Mouse (Mus musculus) midbrain, embryonic 13.5 days (tissue): ENCODE results near the gene Slc4a1. TPM values are rescaled to one million over a fixed set of nuclear protein-coding genes. Genes with fewer than 3 reads are reported as not detected.
A peak's percentile ranks its signal among the peaks of the same experiment; 100 is the strongest.

Experiments used
- ATAC-seq: fragments of 200-750 bp; cut with Nextera tagmentation; 2 replicates; pipeline ENCODE4 v1.8.0; 2017; ENCODE audit warnings: mild to moderate bottlenecking, moderate TSS enrichment, moderate library complexity
- H3K27ac ChIP-seq: fragments of 300-500 bp; sonication (generic); 2 replicates; pipeline ENCODE4 v1.5.1; 2015; ENCODE audit warnings: inconsistent platforms, mild to moderate bottlenecking, moderate library complexity
- H3K27me3 ChIP-seq: fragments of 300-500 bp; sonication (generic); 2 replicates; pipeline ENCODE4 v1.6.1; 2015; ENCODE audit warnings: mild to moderate bottlenecking, inconsistent platforms
- H3K36me3 ChIP-seq: fragments of 300-500 bp; sonication (generic); 2 replicates; pipeline ENCODE4 v1.6.1; 2015; ENCODE audit warnings: mild to moderate bottlenecking, inconsistent platforms
- H3K4me1 ChIP-seq: fragments of 300-500 bp; sonication (generic); replicated peaks from 2 replicates; pipeline ENCODE4 v1.6.1; 2015; ENCODE audit warnings: inconsistent platforms
- H3K4me2 ChIP-seq: fragments of 300-500 bp; sonication (generic); replicated peaks from 2 replicates; pipeline ENCODE4 v1.6.1; 2015; ENCODE audit warnings: moderate library complexity, mild to moderate bottlenecking, inconsistent platforms
- H3K4me3 ChIP-seq: fragments of 300-500 bp; sonication (generic); replicated peaks from 2 replicates; pipeline ENCODE4 v1.5.1; 2015; ENCODE audit warnings: mild to moderate bottlenecking, inconsistent platforms
- H3K9ac ChIP-seq: fragments of 300-500 bp; sonication (generic); replicated peaks from 2 replicates; pipeline ENCODE4 v1.6.1; 2015; ENCODE audit warnings: mild to moderate bottlenecking, inconsistent platforms
- H3K9me3 ChIP-seq: fragments of 300-500 bp; sonication (generic); 2 replicates; pipeline ENCODE4 v1.6.1; 2016; ENCODE audit warnings: mild to moderate bottlenecking, inconsistent platforms
- WGBS: fragments of 180-500 bp; shearing (Covaris S2); methylation state at CpG from one replicate; pipeline ENCODE4 v1.1.7; 2015; 5-methylcytosine and 5-hydroxymethylcytosine counted together
- polyA plus RNA-seq: library from polyadenylated mRNA; unstranded; fragments of >200 nt; fragmentation: Nextera tagmentation; extraction: Ambion mirVana; gene quantifications from 2 replicates; pipeline ENCODE4 v1.2.1, GENCODE M21; 2015

Gene Slc4a1
- polyA plus RNA-seq, 1 experiment from 2014 or later, result 4.8 TPM

DNA sequence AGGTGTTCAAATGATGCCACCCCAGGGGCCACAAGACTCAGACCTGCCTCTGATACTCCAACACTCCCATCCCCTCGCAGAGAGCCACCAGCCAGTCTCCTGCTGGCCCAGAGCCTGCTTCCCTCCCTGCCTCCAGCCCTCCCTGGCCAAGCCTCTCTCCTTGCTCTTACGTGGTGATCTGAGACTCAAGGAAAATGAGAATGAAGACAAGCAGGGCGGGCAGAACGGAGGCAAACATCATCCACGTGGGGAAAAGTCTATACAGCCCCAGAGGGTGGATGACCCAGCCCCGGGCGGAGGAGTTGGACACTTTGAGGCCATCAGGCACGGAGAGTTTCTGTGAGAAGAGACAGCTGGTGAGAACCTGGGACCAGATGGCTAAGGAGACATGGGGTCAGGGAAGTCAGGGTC, 13.0 kb downstream of the Slc4a1 start:
- no peak for ATAC-seq
- Histone ChIP-seq H3K27me3 (no peaks in the 10 kb centered on the region), H3K9me3 (no peaks in the 10 kb centered on the region), H3K4me2 (no peak overlapping the region), H3K4me1 (no peaks in the 10 kb centered on the region), H3K36me3 (no peaks in the 10 kb centered on the region), H3K27ac (no peak overlapping the region), H3K4me3 (no peak overlapping the region), H3K9ac (no peak overlapping the region)
- 48% methylated on average over 8 of the region's 8 CpGs for WGBS

DNA sequence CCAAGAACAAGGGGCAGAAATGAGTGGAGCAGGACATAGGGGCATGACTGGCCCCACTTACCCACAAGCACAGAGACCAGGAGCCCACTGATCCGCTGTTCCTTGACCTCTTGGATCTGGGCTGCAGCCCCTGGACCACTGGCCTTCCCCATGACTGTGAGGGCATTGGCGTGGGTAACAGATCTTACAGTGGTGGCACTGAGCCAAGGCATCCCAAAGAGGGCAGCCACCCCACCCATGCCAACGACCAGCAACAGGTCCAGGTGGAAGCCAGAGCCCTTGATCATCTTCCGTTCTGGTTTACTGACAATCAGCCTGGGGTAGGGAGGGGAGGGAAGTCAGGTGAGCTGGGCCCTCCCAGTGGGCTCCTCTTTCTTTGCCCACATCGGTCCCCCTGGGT, 13.6 kb downstream of the Slc4a1 start:
- no peak for ATAC-seq
- WGBS, result 42% methylated on average over 5 of the region's 5 CpGs

DNA sequence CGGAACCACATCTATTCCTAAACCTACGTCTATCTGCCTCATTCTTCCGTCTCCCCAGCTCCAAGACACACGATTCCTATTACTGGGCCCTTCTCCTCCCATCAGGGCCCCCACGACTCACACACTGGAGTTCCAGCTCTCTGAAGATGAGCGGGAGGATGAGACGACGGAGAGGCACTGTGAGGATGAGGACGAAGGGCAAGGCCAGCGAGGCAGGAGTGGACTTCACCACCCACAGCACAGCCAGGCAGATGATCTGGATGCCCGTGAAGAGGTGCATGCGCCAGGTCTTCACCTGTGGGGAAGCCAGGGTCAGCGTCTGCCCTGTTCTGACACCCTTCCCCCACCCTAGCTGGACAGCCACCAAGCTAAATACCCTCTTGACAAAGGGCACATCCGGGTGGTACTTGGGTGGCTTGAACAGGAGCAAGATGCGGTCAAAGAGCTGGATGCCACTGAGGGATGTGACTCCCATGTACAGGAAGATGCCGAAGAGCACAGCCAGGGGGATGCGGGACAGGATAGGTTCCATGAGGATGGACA, 15.0 kb downstream of the Slc4a1 start:
- no peak overlapping the region for H3K4me2 ChIP-seq
- no peaks in the 10 kb centered on the region for H3K36me3 ChIP-seq
- H3K9ac ChIP-seq, result no peak overlapping the region
- 89% methylated on average over 17 of the region's 17 CpGs for WGBS
- H3K9me3 ChIP-seq, result no peaks in the 10 kb centered on the region
- no peaks in the 10 kb centered on the region for H3K27me3 ChIP-seq
- no peaks in the 10 kb centered on the region for H3K4me1 ChIP-seq
- no peak for ATAC-seq
- H3K4me3 ChIP-seq, result no peak overlapping the region
- H3K27ac ChIP-seq, result no peak overlapping the region

More for the DNA sequence above, 13.6 kb downstream of the Slc4a1 start:
- Histone ChIP-seq H3K9me3 (no peaks in the 10 kb centered on the region), H3K4me3 (no peak overlapping the region), H3K9ac (no peak overlapping the region), H3K4me1 (no peaks in the 10 kb centered on the region), H3K27me3 (no peaks in the 10 kb centered on the region), H3K27ac (no peak overlapping the region), H3K36me3 (no peaks in the 10 kb centered on the region), H3K4me2 (no peak overlapping the region)

DNA sequence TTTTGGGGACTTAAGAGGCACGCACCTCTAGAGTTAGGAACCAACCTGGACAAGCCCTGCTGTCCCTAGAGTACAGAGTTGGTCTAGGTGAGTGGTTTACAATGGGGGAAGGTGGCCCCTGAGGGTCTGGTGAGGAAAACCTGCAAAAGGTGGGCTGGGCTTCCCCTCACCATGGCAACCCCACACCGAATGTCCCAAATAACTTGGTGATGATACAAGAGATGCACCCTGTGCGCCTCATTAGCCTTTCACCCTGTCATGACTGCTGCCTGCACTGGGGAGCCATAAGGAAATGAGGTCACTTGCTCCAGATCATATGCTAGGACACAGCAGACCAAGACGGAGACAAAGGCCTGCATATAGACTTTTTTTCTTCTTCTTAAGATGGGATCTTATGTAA, 15.6 kb downstream of the Slc4a1 start:
- Histone ChIP-seq H3K27me3 (no peaks in the 10 kb centered on the region), H3K4me1 (no peaks in the 10 kb centered on the region), H3K9me3 (no peaks in the 10 kb centered on the region), H3K4me3 (no peak overlapping the region), H3K27ac (no peak overlapping the region), H3K36me3 (no peaks in the 10 kb centered on the region), H3K4me2 (no peak overlapping the region), H3K9ac (no peak overlapping the region)
- 93% methylated on average over 4 of the region's 4 CpGs for WGBS
- no peak for ATAC-seq

DNA sequence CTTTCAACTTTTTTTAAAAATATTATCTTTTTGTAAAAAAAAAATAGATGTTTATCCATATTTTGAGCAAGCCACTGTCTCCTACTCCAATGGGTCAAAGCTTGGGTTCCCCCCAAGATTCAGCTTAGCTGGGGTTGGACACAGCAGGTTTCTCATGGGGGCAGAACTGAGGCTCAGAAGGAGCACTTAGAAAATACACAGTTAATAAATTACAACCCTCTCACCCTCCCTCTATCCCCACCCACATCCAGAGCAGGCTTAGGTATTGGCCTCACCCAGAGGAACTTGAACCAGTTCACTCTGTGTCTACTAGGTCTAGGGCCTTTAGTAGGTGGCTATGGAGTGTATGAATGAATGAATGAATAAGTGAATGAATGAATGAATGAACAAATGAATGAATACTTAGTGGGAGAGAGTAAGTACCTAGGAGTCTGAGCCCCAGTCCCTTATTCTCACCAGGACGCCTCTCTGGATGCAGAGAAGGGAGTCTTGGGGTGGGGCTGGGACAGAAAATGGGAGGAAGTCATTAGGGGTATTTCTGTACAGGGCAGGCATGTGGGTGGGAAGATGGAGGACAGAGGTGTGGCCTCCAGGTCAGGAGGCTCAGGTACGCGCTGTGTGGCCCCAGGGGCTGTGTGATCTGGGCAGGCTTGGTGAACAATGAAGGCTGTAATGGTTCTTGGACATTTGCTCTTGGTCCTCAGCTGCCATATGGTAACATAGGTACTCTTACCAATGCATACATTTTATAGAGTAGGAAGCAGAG, 16.6 kb downstream of the Slc4a1 start:
- WGBS, result 91% methylated on average over 3 of the region's 3 CpGs
- ATAC-seq, result no peak
- no peaks in the 10 kb centered on the region for H3K9me3 ChIP-seq
- no peak overlapping the region for H3K4me3 ChIP-seq
- H3K4me2 ChIP-seq, result no peak overlapping the region
- no peaks in the 10 kb centered on the region for H3K36me3 ChIP-seq
- H3K4me1 ChIP-seq, result no peaks in the 10 kb centered on the region
- no peak overlapping the region for H3K9ac ChIP-seq
- H3K27ac ChIP-seq, result no peak overlapping the region
- H3K27me3 ChIP-seq, result no peaks in the 10 kb centered on the region

DNA sequence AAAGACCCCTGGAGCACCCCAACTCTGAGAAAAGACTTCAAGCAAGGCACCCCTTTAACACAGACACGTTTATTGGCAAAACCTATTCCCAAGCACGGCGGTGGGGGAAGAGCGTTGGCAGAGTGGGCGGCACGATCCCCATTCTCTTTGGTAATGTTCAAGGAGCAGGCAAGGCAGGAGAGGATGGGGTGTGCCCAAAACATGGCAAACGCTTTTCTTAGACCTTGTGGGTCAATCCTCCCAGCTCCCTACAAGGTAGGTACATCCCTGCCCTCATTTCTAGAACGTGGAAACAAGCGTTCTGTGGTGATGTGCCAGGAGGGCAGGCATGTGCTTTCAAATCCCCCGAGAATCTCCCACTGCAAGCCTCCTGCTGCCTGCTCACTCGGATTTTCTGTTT, 17.2 kb downstream of the Slc4a1 start:
- Histone ChIP-seq H3K36me3 (no peaks in the 10 kb centered on the region), H3K4me3 (no peak overlapping the region), H3K4me2 (no peak overlapping the region), H3K27ac (no peak overlapping the region), H3K4me1 (no peaks in the 10 kb centered on the region), H3K9ac (no peak overlapping the region), H3K9me3 (no peaks in the 10 kb centered on the region), H3K27me3 (no peaks in the 10 kb centered on the region)
- ATAC-seq, result no peak
- WGBS, result 86% methylated on average over 11 of the region's 11 CpGs

DNA sequence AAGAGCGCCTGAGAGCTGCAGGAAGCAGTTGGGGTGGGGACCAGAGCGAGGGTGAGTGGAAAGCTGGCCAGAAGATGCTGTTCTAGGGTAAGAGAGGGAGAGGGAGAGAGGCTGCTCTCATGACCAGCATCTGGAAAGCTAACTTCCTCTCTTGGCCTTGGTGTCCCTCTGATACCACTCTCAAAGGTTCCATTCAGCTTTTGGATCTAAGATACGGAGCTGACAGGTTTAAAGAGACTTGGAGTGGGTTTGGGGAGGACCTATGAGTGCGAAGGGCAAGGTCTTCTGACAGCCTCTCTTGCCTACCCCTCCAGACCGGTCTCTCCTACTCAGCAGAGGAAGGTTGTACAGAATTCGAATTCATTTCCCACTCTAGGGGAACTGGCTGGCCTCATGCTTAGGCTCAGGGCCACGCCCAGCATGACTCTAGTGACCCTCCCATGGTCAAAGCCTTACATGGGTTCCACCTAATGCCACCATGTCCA, 17.9 kb downstream of the Slc4a1 start:
- no peak for ATAC-seq
- H3K27ac ChIP-seq, result no peak overlapping the region
- H3K4me2 ChIP-seq, result no peak overlapping the region
- no peaks in the 10 kb centered on the region for H3K36me3 ChIP-seq
- 92% methylated on average over 7 of the region's 7 CpGs for WGBS
- H3K4me3 ChIP-seq, result no peak overlapping the region
- no peaks in the 10 kb centered on the region for H3K27me3 ChIP-seq
- no peaks in the 10 kb centered on the region for H3K9me3 ChIP-seq
- H3K4me1 ChIP-seq, result no peaks in the 10 kb centered on the region
- H3K9ac ChIP-seq, result no peak overlapping the region

DNA sequence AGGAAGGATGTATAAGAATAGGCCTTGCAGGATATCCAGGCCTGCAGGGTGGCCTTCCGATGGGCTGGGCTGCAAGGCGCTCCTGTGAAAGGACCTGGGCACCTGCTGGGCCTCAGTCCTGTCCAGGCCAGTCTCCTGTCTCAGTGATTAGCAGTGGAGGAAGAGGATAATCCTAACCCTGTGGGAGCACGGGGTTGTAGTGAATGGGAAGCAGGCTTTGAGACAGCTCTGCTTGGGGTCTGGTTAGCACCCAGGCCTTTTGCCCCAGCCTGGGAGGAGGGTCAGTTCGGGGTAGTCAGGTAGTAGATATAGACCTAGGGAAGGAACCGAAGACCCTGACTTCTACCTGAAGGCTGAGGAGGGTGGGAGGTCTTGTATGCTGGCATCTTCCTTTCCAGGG, 18.3 kb downstream of the Slc4a1 start:
- Histone ChIP-seq H3K9me3 (no peaks in the 10 kb centered on the region), H3K36me3 (no peaks in the 10 kb centered on the region), H3K4me1 (no peaks in the 10 kb centered on the region; the same call in 1 of the 2 replicates), H3K9ac (no peak overlapping the region), H3K27me3 (no peaks in the 10 kb centered on the region), H3K27ac (no peak overlapping the region), H3K4me3 (no peak overlapping the region), H3K4me2 (no peak overlapping the region)
- 62% methylated on average over 5 of the region's 5 CpGs for WGBS
- ATAC-seq, result no peak

DNA sequence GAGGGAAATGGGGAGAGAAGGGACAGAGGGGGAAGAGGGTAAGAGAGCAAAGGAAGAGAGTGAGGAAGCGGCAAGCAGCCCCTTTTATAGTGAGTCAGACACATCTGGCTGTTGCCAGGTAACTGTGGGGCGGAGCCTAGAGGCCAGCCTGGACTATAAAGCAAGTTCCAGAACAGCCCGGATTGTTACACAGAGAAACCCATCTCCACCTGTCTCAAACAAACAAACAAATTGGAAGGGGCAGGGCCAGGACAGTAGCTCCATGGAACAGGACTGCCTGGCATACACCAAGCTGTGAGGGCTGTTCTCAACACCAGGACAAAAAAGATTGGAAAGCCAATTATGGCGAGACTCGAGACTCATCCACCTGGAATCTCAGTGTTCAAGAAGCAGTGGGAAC, 19.1 kb downstream of the Slc4a1 start:
- Histone ChIP-seq H3K4me1 (no peaks in the 10 kb centered on the region; the same call in 1 of the 2 replicates), H3K9me3 (no peaks in the 10 kb centered on the region), H3K9ac (no peak overlapping the region), H3K36me3 (no peaks in the 10 kb centered on the region), H3K4me2 (no peak overlapping the region), H3K27ac (no peak overlapping the region), H3K4me3 (no peak overlapping the region), H3K27me3 (no peaks in the 10 kb centered on the region)
- WGBS, result 70% methylated on average over 5 of the region's 5 CpGs
- no peak for ATAC-seq

DNA sequence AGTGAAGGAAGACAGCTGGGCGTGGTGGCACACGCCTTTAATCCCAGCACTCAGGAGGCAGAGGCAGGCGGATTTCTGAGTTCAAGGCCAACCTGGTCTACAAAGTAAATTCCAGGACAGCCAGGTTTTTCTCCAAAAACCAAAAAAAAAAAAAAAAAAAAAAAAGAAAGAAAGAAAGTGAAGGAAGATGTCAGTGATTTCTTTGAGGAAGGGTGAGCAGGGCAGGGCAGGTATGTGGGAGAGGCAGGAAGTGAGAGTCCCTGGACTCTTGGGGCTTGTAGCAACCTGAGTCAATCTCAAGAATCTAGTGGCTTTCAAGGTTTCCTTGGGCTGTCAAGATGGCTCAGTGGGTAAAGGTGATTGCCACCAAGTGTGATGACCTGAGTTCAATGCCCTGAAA, 21.5 kb downstream of the Slc4a1 start:
- ATAC-seq, result no peak
- no peaks in the 10 kb centered on the region; the same call in 1 of the 2 replicates for H3K4me1 ChIP-seq
- no peaks in the 10 kb centered on the region for H3K9me3 ChIP-seq
- no peak overlapping the region for H3K4me3 ChIP-seq
- WGBS, result 90% methylated on average over 3 of the region's 3 CpGs
- H3K27me3 ChIP-seq, result no peaks in the 10 kb centered on the region
- H3K27ac ChIP-seq, result no peak overlapping the region
- H3K36me3 ChIP-seq, result no peaks in the 10 kb centered on the region
- H3K4me2 ChIP-seq, result no peak overlapping the region
- no peak overlapping the region for H3K9ac ChIP-seq

DNA sequence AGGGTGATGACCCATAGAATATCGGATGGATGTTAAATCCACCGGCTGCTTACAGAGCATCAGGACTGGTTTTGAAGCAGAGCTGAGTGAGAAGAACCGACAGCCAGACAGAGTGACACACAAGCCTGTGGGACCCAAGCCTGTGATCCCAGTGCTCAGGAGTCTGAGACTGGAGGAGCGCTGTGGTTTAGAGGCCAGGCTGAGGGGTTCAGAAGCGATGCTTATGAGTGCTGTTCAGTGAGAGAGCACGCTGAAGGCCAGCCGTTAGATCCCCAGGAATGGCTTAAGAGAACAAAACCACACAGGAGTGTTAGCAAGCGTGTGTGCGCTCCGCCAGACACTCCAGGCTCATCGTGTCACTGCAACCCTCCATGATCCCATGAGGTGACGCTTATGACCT, 23.3 kb downstream of the Slc4a1 start:
- Histone ChIP-seq H3K4me2 (no peak overlapping the region), H3K9ac (no peak overlapping the region), H3K27ac (peak overlapping the region; percentile 2), H3K27me3 (no peaks in the 10 kb centered on the region), H3K9me3 (no peaks in the 10 kb centered on the region), H3K4me1 (no peaks in the 10 kb centered on the region; the same call in 1 of the 2 replicates), H3K4me3 (no peak overlapping the region), H3K36me3 (no peaks in the 10 kb centered on the region)
- no peak for ATAC-seq
- WGBS, result 50% methylated on average over 12 of the region's 12 CpGs

DNA sequence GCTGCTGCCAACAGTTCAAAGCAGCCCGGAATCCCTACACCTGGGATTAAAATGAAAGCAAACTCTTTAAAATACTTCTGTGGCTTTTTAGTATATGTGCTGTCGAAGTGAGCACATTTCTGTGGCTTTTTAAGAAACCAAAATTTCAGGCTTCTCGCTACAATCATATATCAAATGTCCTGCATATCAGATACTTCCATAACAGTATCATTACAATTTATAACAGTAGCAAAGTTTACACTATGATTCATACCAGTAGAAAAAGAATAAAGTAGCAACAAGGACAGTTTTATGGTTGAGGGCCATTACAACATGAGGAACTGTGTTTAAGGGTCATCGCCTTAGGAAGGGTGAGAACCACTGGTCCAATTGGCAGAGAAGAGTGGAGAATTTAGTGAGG, 24.9 kb downstream of the Slc4a1 start:
- no peaks in the 10 kb centered on the region for H3K36me3 ChIP-seq
- H3K9me3 ChIP-seq, result no peaks in the 10 kb centered on the region
- H3K27me3 ChIP-seq, result no peaks in the 10 kb centered on the region
- H3K4me1 ChIP-seq, result no peaks in the 10 kb centered on the region; the same call in 1 of the 2 replicates
- ATAC-seq, result no peak
- H3K4me3 ChIP-seq, result no peak overlapping the region
- H3K27ac ChIP-seq, result no peak overlapping the region
- no peak overlapping the region for H3K9ac ChIP-seq
- H3K4me2 ChIP-seq, result no peak overlapping the region
- 95% methylated on average over 4 of the region's 4 CpGs for WGBS
